In genomic region chr8:71465733-71466132, GRCm38 (mm10) we compare ENCODE assay signal across 7 mouse cellular contexts. TPM values are rescaled to one million over a fixed set of nuclear protein-coding genes. Genes with fewer than 3 reads are reported as not detected.
DNase-seq lines count a peak whose midpoint lies in the region; ATAC-seq and TF ChIP-seq lines count a peak whose summit lies in the region.

No protein-coding gene starts in this region.

- H3K27ac ChIP-seq in layer of hippocampus, adult 2 months = peak overlapping the region; percentile 95
- no peak overlapping the region for H3K27ac ChIP-seq in forebrain, embryonic 11.5 days (ENCODE audit: low read depth, low read length)
- H3K27ac ChIP-seq in intestine, embryonic 15.5 days = no peak overlapping the region
- H3K27ac ChIP-seq in neural tube, embryonic 12.5 days = no peak overlapping the region

- peak overlapping the region; percentile 64 for H3K4me3 ChIP-seq in layer of hippocampus, adult 2 months
- peak overlapping the region; percentile 67 for H3K4me3 ChIP-seq in forebrain, embryonic 11.5 days (ENCODE audit: low read depth, low read length)
- H3K4me3 ChIP-seq in intestine, embryonic 15.5 days (replicated peaks) = peak overlapping the region; percentile 64; the same call in 1 of the 2 replicates
- peak overlapping the region; percentile 57 for H3K4me3 ChIP-seq in neural tube, embryonic 12.5 days

- H3K36me3 ChIP-seq in forebrain, embryonic 11.5 days (ENCODE audit: control insufficient read depth, insufficient read depth, low read length) = no peaks in the 10 kb centered on the region
- H3K36me3 ChIP-seq in intestine, embryonic 15.5 days = peaks cover 7% of the 10 kb centered on the region
- H3K36me3 ChIP-seq in neural tube, embryonic 12.5 days = peaks cover 10% of the 10 kb centered on the region

- ATAC-seq in forebrain, embryonic 11.5 days (replicated peaks; ENCODE audit: low FRiP score) = no peak
- no peak for ATAC-seq in intestine, embryonic 15.5 days
- no peak for ATAC-seq in neural tube, embryonic 12.5 days (ENCODE audit: low FRiP score, low read depth)

- H3K9ac ChIP-seq in forebrain, embryonic 11.5 days (ENCODE audit: low read length) = no peak overlapping the region
- peak overlapping the region; percentile 65; the same call in 1 of the 2 replicates for H3K9ac ChIP-seq in intestine, embryonic 15.5 days
- H3K9ac ChIP-seq in neural tube, embryonic 12.5 days = peak overlapping the region; percentile 78; the same call in 1 of the 2 replicates

- peaks cover 18% of the 10 kb centered on the region for H3K4me1 ChIP-seq in forebrain, embryonic 11.5 days (replicated peaks; ENCODE audit: control insufficient read depth, insufficient read depth, low read length)
- H3K4me1 ChIP-seq in intestine, embryonic 15.5 days (replicated peaks) = peaks cover 34% of the 10 kb centered on the region
- H3K4me1 ChIP-seq in neural tube, embryonic 12.5 days = peaks cover 46% of the 10 kb centered on the region

- no peak for TF ChIP-seq CTCF in layer of hippocampus, adult 2 months (conservative IDR thresholded peaks at IDR 0.05)

- H3K27me3 ChIP-seq in forebrain, embryonic 11.5 days (ENCODE audit: control insufficient read depth, insufficient read depth, low read length) = no peaks in the 10 kb centered on the region
- no peaks in the 10 kb centered on the region for H3K27me3 ChIP-seq in intestine, embryonic 15.5 days (replicated peaks)
- no peaks in the 10 kb centered on the region for H3K27me3 ChIP-seq in neural tube, embryonic 12.5 days (replicated peaks)

- 88% methylated on average over 8 of the region's 8 CpGs for WGBS in forebrain, embryonic 11.5 days
- WGBS in intestine, embryonic 15.5 days = 79% methylated on average over 8 of the region's 8 CpGs
- 86% methylated on average over 8 of the region's 8 CpGs for WGBS in neural tube, embryonic 12.5 days

- H3K9me3 ChIP-seq in forebrain, embryonic 11.5 days (ENCODE audit: control insufficient read depth, low read length) = no peaks in the 10 kb centered on the region
- H3K9me3 ChIP-seq in intestine, embryonic 15.5 days = no peaks in the 10 kb centered on the region
- H3K9me3 ChIP-seq in neural tube, embryonic 12.5 days = no peaks in the 10 kb centered on the region

- H3K4me2 ChIP-seq in forebrain, embryonic 11.5 days (ENCODE audit: low read depth, low read length, severe bottlenecking) = peak overlapping the region; percentile 92; the same call in 1 of the 2 replicates
- H3K4me2 ChIP-seq in intestine, embryonic 15.5 days (replicated peaks) = peak overlapping the region; percentile 86
- peak overlapping the region; percentile 92 for H3K4me2 ChIP-seq in neural tube, embryonic 12.5 days (replicated peaks)

- DNase-seq in layer of hippocampus, adult 2 months (ENCODE audit: low spot score in 2 of 2) = no peak
- no peak for DNase-seq in layer of hippocampus, adult 11-12 months (ENCODE audit: low spot score)
- DNase-seq in forebrain, embryonic 11.5 days (ENCODE audit: low spot score) = no peak
- no peak for DNase-seq in ovary, postnatal 10 days (ENCODE audit: low spot score)
- no peak for DNase-seq in ovary, adult 18-20 months (ENCODE audit: low spot score)

RNA-seq across cellular contexts. Expression of gene Mrpl34, which starts 1.0 kb away (rescaled TPM):
- total RNA-seq in layer of hippocampus, adult 2 months (2021) = 10 to 100 TPM; 39.7 to 45.4 TPM
- 186 TPM in 2 replicates for polyA plus RNA-seq in forebrain, embryonic 11.5 days (2014; fragmentation: Nextera tagmentation; extraction: Ambion mirVana)
- 199 and 214 TPM in 2 replicates for polyA plus RNA-seq in intestine, embryonic 15.5 days (2015; fragmentation: Nextera tagmentation; extraction: Ambion mirVana)
- polyA plus RNA-seq in neural tube, embryonic 12.5 days (2016; fragmentation: Nextera tagmentation; extraction: Ambion mirVana) = 234 and 246 TPM in 2 replicates

RNA-seq across cellular contexts. Expression of gene Abhd8, which starts 2.3 kb away (rescaled TPM):
- total RNA-seq in layer of hippocampus, adult 2 months (2021) = 100 to 1,000 TPM; 260 to 270 TPM
- polyA plus RNA-seq in forebrain, embryonic 11.5 days (2014; fragmentation: Nextera tagmentation; extraction: Ambion mirVana) = 76.6 and 76.7 TPM in 2 replicates
- polyA plus RNA-seq in intestine, embryonic 15.5 days (2015; fragmentation: Nextera tagmentation; extraction: Ambion mirVana) = 34.6 and 37.5 TPM in 2 replicates
- 121 and 128 TPM in 2 replicates for polyA plus RNA-seq in neural tube, embryonic 12.5 days (2016; fragmentation: Nextera tagmentation; extraction: Ambion mirVana)

RNA-seq across cellular contexts. Expression of gene Dda1, which starts 3.3 kb away (rescaled TPM):
- total RNA-seq in layer of hippocampus, adult 2 months (2021) = 10 to 100 TPM; 83.2 to 89.7 TPM
- 133 and 146 TPM in 2 replicates for polyA plus RNA-seq in forebrain, embryonic 11.5 days (2014; fragmentation: Nextera tagmentation; extraction: Ambion mirVana)
- polyA plus RNA-seq in intestine, embryonic 15.5 days (2015; fragmentation: Nextera tagmentation; extraction: Ambion mirVana) = 90.2 and 91.3 TPM in 2 replicates
- 189 and 194 TPM in 2 replicates for polyA plus RNA-seq in neural tube, embryonic 12.5 days (2016; fragmentation: Nextera tagmentation; extraction: Ambion mirVana)

RNA-seq across cellular contexts. Expression of gene Ano8, which starts 20.0 kb away (rescaled TPM):
- total RNA-seq in layer of hippocampus, adult 2 months (2021) = 10 to 100 TPM; 52.9 to 55.3 TPM
- polyA plus RNA-seq in forebrain, embryonic 11.5 days (2014; fragmentation: Nextera tagmentation; extraction: Ambion mirVana) = 5.7 and 9.3 TPM in 2 replicates
- 1.4 TPM in 2 replicates for polyA plus RNA-seq in intestine, embryonic 15.5 days (2015; fragmentation: Nextera tagmentation; extraction: Ambion mirVana)
- polyA plus RNA-seq in neural tube, embryonic 12.5 days (2016; fragmentation: Nextera tagmentation; extraction: Ambion mirVana) = 19.7 and 23.7 TPM in 2 replicates

RNA-seq across cellular contexts. Expression of gene Gtpbp3, which starts 22.2 kb away (rescaled TPM):
- total RNA-seq in layer of hippocampus, adult 2 months (2021) = 10 to 100 TPM; 28.7 to 32.1 TPM
- polyA plus RNA-seq in forebrain, embryonic 11.5 days (2014; fragmentation: Nextera tagmentation; extraction: Ambion mirVana) = 7.9 and 10.8 TPM in 2 replicates
- polyA plus RNA-seq in intestine, embryonic 15.5 days (2015; fragmentation: Nextera tagmentation; extraction: Ambion mirVana) = 13.6 and 16.3 TPM in 2 replicates
- 13.6 and 16.3 TPM in 2 replicates for polyA plus RNA-seq in neural tube, embryonic 12.5 days (2016; fragmentation: Nextera tagmentation; extraction: Ambion mirVana)
